Mouse (Mus musculus) central nervous system, embryonic 11.5 days (tissue): ENCODE data around the gene Ahdc1. TPM values are rescaled to one million over a fixed set of nuclear protein-coding genes. Genes with fewer than 3 reads are reported as not detected.

Source experiments
- polyA plus RNA-seq: library from polyadenylated mRNA; depleted of rRNA; stranded (reverse); fragments of >200 nt; gene quantifications from 2 replicates; pipeline ENCODE4 v1.2.3, GENCODE M21; 2012; rRNA removed

Gene Ahdc1
- 17.2 and 18.6 TPM in 2 replicates for polyA plus RNA-seq

GRCm38 (mm10) chr4:133011028-133011820 is at the start of gene Ahdc1:
TSS of gene Ahdc1 (plus strand) at chr4:133011260.

DNA sequence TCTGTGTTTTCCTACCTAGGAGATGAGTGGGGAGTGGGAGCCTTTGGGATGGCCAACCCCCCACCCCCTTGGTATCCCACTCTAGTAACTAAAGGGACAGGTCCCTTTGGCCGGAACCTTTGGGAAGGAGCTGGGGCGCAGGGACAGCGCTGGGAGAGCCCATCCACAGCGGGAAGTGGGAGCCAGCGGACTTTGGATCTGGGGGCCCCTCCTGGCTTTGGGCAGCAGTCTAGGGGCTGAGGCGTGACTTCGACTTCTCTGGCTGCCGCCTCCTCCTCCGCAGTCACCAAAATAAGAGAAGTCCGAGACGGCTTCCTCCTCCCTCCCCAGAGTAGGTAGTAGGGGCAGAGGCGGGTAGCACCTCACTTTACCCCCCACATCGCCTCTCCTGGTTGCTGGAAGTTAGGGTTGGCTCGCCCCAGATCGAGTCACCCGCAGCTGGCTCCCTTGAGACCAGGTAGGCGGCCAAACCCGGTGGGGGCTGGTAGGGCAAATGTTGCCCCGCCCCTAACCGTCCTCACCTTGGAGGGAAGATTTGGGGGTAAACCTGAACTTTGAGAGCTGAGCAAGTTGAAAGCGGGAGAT is 37.2 kb upstream of the Ahdc1 start, which contains the start of gene Fgr:
Fgr (plus strand) TSS at position 282 of the 585 bp plus-strand sequence.

Other genes starting within 250 kb of the Ahdc1 start
- gene Rpa2, start 242.9 kb upstream of the Ahdc1 start, polyA plus RNA-seq = 93.8 and 98.4 TPM in 2 replicates
- gene Themis2, start 214.9 kb upstream of the Ahdc1 start, polyA plus RNA-seq = 0.88 TPM in 2 replicates
- gene Ppp1r8, start 168.1 kb upstream of the Ahdc1 start, polyA plus RNA-seq = 120 and 148 TPM in 2 replicates
- 67.5 and 69.8 TPM in 2 replicates for gene Stx12, start 126.8 kb upstream of the Ahdc1 start, polyA plus RNA-seq
- gene Fam76a, start 88.7 kb upstream of the Ahdc1 start, polyA plus RNA-seq = 17.6 and 18.6 TPM in 2 replicates
- gene Fgr, start 37.2 kb upstream of the Ahdc1 start, polyA plus RNA-seq = 0.12 and 0.22 TPM in 2 replicates
- 20.0 and 37.5 TPM in 2 replicates for gene Wasf2, start 119.2 kb downstream of the Ahdc1 start, polyA plus RNA-seq
- gene Cd164l2, start 200.9 kb downstream of the Ahdc1 start, polyA plus RNA-seq = 0.77 and 1.1 TPM in 2 replicates
- 0.22 and 0.66 TPM in 2 replicates for gene Gpr3, start 201.3 kb downstream of the Ahdc1 start, polyA plus RNA-seq
- 2.6 and 3.4 TPM in 2 replicates for gene Map3k6, start 229.6 kb downstream of the Ahdc1 start, polyA plus RNA-seq